Mouse (Mus musculus): Measurements from ENCODE around the gene Lrrfip2. TPM values are rescaled to one million over a fixed set of nuclear protein-coding genes. Genes with fewer than 3 reads are reported as not detected.

The Lrrfip2 gene
- polyA plus RNA-seq, 1 experiment from 2014 or later, result 17.9 TPM

DNA sequence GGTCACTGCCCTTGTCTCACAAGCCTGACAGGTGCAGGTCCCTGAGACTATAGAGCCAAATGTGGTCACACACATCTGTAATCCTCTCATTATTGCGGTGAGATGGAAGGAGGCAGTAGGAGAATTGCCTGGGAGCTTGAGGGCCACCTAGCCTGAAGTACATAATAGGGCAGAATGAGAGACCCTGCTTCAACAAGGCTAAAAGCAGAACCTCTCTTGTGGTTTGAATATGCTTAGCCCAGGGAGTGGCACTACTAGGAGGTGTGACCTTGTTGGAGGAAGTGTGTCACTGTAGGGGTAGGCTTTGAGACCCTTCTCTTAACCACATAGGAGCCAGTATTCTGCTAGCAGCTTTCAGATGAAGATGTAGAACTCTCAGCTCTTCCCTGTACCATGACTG lies 26.0 kb downstream of the Lrrfip2 start:
- no peak for ATAC-seq (ENCODE audit: insufficient read depth)
- Histone ChIP-seq H3K9me3 (replicated peaks) (no peaks in the 10 kb centered on the region), H3K27me3 (no peaks in the 10 kb centered on the region), H3K4me2 (no peak overlapping the region), H3K36me3 (replicated peaks) (no peaks in the 10 kb centered on the region), H3K4me3 (replicated peaks) (no peak overlapping the region), H3K27ac (replicated peaks) (no peak overlapping the region), H3K4me1 (replicated peaks) (peaks cover 24% of the 10 kb centered on the region), H3K9ac (no peak overlapping the region)
- 66% methylated on average over 1 of the region's 1 CpGs for WGBS (ENCODE audit: insufficient replicate concordance)

DNA sequence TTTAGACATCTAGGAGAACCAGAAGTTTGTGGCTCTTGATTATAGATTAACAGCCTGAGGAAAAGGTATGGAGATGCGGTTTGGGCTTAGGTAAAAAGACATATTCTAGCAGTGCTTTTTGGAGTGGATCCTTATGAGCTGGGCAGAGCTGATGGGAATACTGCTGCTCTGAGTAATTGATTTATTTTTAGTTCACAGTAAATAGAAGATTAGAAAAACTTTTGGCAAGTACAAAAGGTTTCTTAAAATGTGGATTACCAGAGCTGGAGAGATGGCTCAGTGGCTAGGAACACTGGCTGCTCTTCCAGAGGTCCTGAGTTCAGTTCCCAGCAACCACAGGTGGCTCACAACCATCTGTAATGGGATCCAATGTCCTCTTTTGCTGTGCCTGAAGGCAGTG lies 27.3 kb downstream of the Lrrfip2 start:
- H3K36me3 ChIP-seq (replicated peaks), result no peaks in the 10 kb centered on the region
- H3K4me3 ChIP-seq (replicated peaks), result no peak overlapping the region
- no peak overlapping the region for H3K9ac ChIP-seq
- 77% methylated on average over 1 of the region's 1 CpGs for WGBS (ENCODE audit: insufficient replicate concordance)
- no peak overlapping the region for H3K27ac ChIP-seq (replicated peaks)
- H3K9me3 ChIP-seq (replicated peaks), result no peaks in the 10 kb centered on the region
- H3K4me1 ChIP-seq (replicated peaks), result peaks cover 33% of the 10 kb centered on the region
- no peaks in the 10 kb centered on the region for H3K27me3 ChIP-seq
- ATAC-seq (ENCODE audit: insufficient read depth), result no peak
- no peak overlapping the region for H3K4me2 ChIP-seq

DNA sequence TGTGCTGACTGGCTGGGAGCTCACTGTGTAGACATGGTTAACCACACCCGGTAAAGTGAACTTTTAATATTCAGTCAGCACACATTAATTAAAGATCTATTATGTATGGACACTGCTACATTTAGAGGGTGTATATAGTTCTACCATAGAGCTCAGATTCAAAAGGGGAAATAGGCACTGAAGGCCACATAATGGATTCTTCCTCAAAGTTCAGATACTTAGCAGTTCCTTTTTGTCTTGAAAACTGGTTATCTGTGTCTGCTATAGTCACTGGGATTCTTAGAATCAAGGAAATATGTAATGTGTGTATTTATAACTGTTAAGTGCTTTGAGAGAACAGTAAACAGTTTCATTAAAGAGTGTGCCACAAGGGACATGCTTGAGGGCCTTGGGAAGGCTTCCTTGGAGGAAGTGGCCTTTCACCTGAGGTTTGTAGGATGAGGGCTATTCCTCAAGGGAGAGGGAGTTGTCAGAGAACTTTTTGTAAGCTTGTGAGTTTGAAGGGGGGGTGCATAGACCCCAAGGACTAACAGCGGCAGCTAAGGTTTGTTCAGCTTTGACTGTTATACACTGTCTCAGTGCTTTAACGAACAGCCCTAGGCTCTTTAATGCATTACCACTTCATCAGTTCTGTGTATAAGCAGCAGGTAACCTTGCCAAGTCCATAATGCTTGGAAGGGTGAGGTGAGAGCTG lies 28.3 kb downstream of the Lrrfip2 start:
- H3K9me3 ChIP-seq (replicated peaks), result no peaks in the 10 kb centered on the region
- peaks cover 35% of the 10 kb centered on the region for H3K4me1 ChIP-seq (replicated peaks)
- H3K4me3 ChIP-seq (replicated peaks), result no peak overlapping the region
- no peaks in the 10 kb centered on the region for H3K27me3 ChIP-seq
- ATAC-seq (ENCODE audit: insufficient read depth), result no peak
- H3K36me3 ChIP-seq (replicated peaks), result no peaks in the 10 kb centered on the region
- no peak overlapping the region for H3K9ac ChIP-seq
- peak overlapping the region; percentile 49 for H3K27ac ChIP-seq (replicated peaks)
- WGBS (ENCODE audit: insufficient replicate concordance), result 76% methylated on average over 3 of the region's 3 CpGs
- H3K4me2 ChIP-seq, result no peak overlapping the region

DNA sequence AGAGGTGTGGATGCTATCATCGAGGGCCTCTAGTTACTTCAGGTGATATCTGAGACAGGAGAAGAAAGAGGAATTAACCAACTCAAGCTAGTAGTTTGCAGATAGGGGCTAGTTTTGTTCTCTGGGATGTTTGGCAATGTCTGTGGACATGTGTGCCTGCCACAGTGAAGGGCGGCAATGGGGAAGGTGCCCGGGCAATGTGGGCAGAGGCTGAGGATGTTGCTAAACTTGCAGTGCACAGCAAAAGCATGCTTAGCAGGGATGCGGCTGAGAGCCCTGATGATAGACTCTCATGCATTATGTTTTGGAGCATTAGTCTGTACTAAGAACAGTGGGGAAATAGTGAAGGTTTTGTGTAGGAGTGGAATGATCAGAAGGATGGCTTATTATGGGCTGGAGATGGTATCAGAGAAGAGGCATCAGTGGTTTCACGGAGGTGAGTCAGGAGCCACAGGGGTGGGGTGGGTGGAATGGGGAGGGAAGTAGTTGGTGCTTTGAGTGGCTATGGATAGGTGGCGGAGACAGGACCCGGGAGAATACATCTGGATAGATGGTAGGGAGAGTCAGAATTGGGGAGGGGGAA lies 28.9 kb downstream of the Lrrfip2 start:
- peak overlapping the region; percentile 49 for H3K27ac ChIP-seq (replicated peaks)
- H3K4me3 ChIP-seq (replicated peaks), result no peak overlapping the region; the same call in 1 of the 2 replicates
- no peaks in the 10 kb centered on the region for H3K27me3 ChIP-seq
- 68% methylated on average over 7 of the region's 7 CpGs for WGBS (ENCODE audit: insufficient replicate concordance)
- H3K9ac ChIP-seq, result no peak overlapping the region
- H3K4me1 ChIP-seq (replicated peaks), result peaks cover 41% of the 10 kb centered on the region
- no peak for ATAC-seq (ENCODE audit: insufficient read depth)
- no peaks in the 10 kb centered on the region for H3K36me3 ChIP-seq (replicated peaks)
- H3K9me3 ChIP-seq (replicated peaks), result no peaks in the 10 kb centered on the region
- H3K4me2 ChIP-seq, result no peak overlapping the region

DNA sequence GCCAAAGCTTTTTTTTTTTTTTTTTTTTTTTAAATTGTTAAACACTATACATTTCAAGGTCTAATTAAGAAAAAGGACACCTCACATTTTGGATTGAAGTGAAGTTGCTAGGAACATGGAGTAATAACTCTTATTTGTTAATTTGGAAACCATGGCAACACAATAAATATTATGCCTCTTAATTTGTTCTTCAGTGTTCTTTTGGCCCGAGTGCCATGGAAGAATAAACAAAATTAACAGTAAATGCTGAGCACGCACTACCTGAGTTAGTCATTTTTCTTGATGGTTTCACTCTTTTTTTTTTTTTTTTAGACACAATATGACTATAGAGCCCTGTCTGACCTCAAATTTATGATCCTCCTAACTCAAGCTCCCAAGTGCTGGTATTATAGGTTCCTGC lies 30.6 kb downstream of the Lrrfip2 start:
- ATAC-seq (ENCODE audit: insufficient read depth), result no peak
- no peak overlapping the region for H3K27ac ChIP-seq (replicated peaks)

DNA sequence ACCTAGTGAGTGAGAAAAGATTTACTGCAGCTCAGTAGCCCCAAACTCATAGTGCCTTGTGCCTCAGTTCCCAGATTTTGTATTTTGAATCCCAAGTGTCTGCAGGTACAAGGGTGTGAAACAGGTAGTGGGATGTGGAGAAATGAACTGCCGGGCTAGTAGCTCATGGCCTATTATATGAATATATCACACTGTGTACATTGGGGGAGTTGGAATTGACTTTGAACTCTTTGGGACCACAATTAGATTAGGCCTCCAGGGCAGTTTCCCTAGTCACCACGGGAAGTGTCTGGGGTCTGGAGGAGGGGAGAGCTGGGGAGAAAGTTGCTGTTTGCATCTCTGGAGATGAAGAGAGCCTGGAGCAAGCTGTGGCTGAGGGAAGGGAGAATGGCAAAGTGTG lies 31.0 kb downstream of the Lrrfip2 start:
- Histone ChIP-seq H3K4me1 (replicated peaks) (peaks cover 43% of the 10 kb centered on the region), H3K27ac (replicated peaks) (no peak overlapping the region), H3K36me3 (replicated peaks) (no peaks in the 10 kb centered on the region), H3K9ac (no peak overlapping the region), H3K4me2 (no peak overlapping the region), H3K27me3 (no peaks in the 10 kb centered on the region), H3K9me3 (replicated peaks) (no peaks in the 10 kb centered on the region), H3K4me3 (replicated peaks) (no peak overlapping the region)
- no peak for ATAC-seq (ENCODE audit: insufficient read depth)
- 40% methylated on average over 2 of the region's 2 CpGs for WGBS (ENCODE audit: insufficient replicate concordance)

More for the DNA sequence above, 30.6 kb downstream of the Lrrfip2 start:
- Histone ChIP-seq H3K4me3 (replicated peaks) (no peak overlapping the region), H3K9ac (no peak overlapping the region), H3K9me3 (replicated peaks) (no peaks in the 10 kb centered on the region), H3K4me1 (replicated peaks) (peaks cover 43% of the 10 kb centered on the region), H3K27me3 (no peaks in the 10 kb centered on the region), H3K36me3 (replicated peaks) (no peaks in the 10 kb centered on the region), H3K4me2 (no peak overlapping the region)
- 72% methylated on average over 2 of the region's 2 CpGs for WGBS (ENCODE audit: insufficient replicate concordance)

DNA sequence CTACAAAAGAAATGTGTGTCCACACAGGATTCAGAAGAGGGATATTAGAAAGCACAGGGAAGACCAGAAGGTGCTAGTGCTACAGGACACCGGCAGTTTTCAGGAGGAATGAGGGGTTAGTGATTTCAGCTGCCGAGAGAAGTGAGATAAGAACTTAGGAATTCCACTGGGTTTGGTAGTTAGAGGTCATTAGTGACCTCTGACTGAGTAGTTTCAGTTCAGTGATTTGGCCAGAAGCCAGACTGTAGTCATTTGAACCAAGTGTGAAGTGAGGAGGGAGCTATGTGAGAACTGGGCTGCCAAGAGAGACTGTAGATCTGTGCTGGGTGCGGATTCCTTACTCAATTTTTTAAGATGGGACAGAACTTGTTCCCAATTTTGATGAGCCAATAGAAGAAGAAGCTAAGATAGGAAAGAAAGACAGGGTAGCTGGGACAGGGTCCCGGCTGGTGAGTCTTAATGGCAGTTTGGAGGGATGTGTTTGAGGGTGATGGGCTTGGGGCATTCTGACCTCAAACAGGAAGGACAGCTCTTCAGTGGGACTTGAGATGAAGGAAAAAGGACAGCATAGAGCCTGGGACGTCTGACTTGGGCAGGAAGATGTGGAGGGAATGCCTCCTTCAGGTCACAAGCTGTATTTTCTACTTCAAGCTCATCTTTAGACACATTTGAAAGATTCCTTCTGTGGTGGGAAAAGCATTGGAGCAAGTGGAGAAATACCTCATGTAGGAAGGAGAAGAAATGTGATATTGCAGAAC lies 32.0 kb downstream of the Lrrfip2 start:
- H3K9ac ChIP-seq, result no peak overlapping the region
- ATAC-seq (ENCODE audit: insufficient read depth), result 0 out of 2 replicates have a peak, but pooled peaks have one; percentile 34
- H3K4me3 ChIP-seq (replicated peaks), result no peak overlapping the region
- no peaks in the 10 kb centered on the region for H3K36me3 ChIP-seq (replicated peaks)
- no peaks in the 10 kb centered on the region for H3K27me3 ChIP-seq
- no peak overlapping the region for H3K27ac ChIP-seq (replicated peaks)
- H3K4me1 ChIP-seq (replicated peaks), result peaks cover 43% of the 10 kb centered on the region
- 47% methylated on average over 5 of the region's 5 CpGs for WGBS (ENCODE audit: insufficient replicate concordance)
- no peaks in the 10 kb centered on the region for H3K9me3 ChIP-seq (replicated peaks)
- no peak overlapping the region for H3K4me2 ChIP-seq

DNA sequence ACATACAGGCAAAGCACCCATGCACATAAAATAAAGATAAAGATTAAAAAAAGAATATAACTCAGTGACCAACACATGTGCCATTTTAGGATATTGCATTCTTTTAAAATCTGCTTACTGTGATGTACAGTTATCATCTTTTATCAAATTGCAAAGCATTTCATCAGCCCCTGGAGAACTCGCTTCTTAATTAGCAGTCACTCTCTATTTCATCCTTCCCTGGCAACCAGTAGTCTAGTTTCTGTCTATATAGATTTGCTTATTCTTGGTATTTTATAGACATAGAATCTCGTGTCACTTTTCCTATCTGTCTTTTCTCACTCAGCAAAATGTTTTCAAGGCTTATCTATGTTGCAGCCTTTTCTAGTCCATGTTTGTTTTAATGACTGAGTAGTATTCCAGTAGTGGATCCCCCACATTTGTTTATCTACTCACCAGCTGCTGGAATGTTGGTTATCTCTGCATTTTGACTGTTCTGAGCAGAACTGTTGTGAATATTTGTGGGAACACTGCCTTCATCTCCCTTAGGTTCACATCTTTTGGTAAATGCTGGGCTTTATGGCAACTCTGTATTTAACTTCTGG lies 35.0 kb downstream of the Lrrfip2 start:
- no peak overlapping the region for H3K4me3 ChIP-seq (replicated peaks)
- ATAC-seq (ENCODE audit: insufficient read depth), result no peak

DNA sequence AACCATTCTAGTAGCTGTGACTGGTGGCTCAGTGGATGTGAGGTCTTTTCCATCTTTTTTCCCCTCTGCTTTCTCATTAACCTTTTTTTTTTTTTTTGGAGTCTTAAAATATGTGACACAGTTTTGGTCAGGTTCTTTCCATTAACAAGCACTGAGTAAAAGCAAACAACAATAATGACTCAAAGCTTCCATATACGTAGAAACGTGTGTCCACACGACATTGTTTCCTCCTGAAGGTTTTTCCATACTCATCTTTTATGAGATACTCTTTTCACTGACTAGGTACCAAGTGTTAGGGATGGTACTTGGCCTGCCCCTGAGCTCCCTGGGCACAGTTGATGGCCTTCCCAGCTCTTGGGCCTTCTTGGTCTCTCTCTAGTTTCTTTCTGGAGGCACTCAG lies 35.6 kb downstream of the Lrrfip2 start:
- Histone ChIP-seq H3K27me3 (no peaks in the 10 kb centered on the region), H3K4me1 (replicated peaks) (peaks cover 30% of the 10 kb centered on the region), H3K36me3 (replicated peaks) (no peaks in the 10 kb centered on the region), H3K9me3 (replicated peaks) (no peaks in the 10 kb centered on the region), H3K27ac (replicated peaks) (no peak overlapping the region), H3K4me3 (replicated peaks) (no peak overlapping the region), H3K9ac (no peak overlapping the region), H3K4me2 (no peak overlapping the region)
- 79% methylated on average over 3 of the region's 3 CpGs for WGBS (ENCODE audit: insufficient replicate concordance)
- no peak for ATAC-seq (ENCODE audit: insufficient read depth)

More for the DNA sequence above, 35.0 kb downstream of the Lrrfip2 start:
- Histone ChIP-seq H3K9ac (no peak overlapping the region), H3K27ac (replicated peaks) (no peak overlapping the region), H3K4me2 (no peak overlapping the region), H3K36me3 (replicated peaks) (no peaks in the 10 kb centered on the region), H3K27me3 (no peaks in the 10 kb centered on the region), H3K9me3 (replicated peaks) (no peaks in the 10 kb centered on the region), H3K4me1 (replicated peaks) (peaks cover 31% of the 10 kb centered on the region)
- WGBS (ENCODE audit: insufficient replicate concordance), result 45% methylated on average over 2 of the region's 2 CpGs

DNA sequence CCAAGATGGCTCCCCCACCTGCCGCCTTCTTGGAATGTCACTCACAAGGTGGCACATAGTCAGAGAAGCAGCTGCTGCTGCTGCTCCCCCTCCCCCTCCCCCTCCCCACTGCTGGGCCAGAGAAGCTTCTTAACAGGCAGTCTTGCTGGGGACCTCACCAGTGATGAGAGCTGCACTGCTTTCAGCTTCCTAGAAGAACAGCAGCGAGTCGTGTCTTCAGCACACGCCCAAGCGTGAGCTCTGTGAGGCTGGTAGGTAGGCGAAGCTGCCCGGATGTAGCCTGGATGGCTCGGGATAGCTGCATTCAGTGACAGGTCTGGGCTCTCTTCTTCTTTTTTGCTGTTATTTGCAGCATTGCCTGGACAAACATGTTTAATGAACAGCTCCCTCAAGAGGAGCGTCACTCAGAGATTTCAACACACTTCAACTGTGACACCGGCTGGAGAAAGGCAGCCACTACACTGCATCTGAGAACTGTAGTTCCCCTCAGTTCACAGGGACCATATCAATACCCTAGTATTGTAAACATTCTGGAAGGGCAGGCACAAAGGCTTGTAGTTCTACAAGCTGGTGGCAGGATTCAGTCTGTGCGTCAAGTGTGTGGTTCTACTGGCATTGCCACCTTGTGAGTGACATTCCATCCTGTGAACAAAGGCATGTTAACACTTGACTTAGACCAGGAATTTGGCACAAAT lies 38.5 kb downstream of the Lrrfip2 start:
- H3K4me3 ChIP-seq (replicated peaks), result no peak overlapping the region
- no peak overlapping the region for H3K27ac ChIP-seq (replicated peaks)
- no peak overlapping the region for H3K9ac ChIP-seq
- WGBS (ENCODE audit: insufficient replicate concordance), result 74% methylated on average over 11 of the region's 11 CpGs
- ATAC-seq (ENCODE audit: insufficient read depth), result no peak
- no peak overlapping the region for H3K4me2 ChIP-seq
- no peaks in the 10 kb centered on the region for H3K27me3 ChIP-seq
- 0 out of 2 replicates have a peak, but pooled peaks cover 11% of the 10 kb centered on the region for H3K4me1 ChIP-seq (replicated peaks)
- H3K36me3 ChIP-seq (replicated peaks), result no peaks in the 10 kb centered on the region
- no peaks in the 10 kb centered on the region for H3K9me3 ChIP-seq (replicated peaks)

All from liver, embryonic 15.5 days (tissue).